Mouse (Mus musculus) monocyte, adult 5-6 weeks (primary cell): Measurements from ENCODE around the gene Cbfa2t3. TPM values are rescaled to one million over a fixed set of nuclear protein-coding genes. Genes with fewer than 3 reads are reported as not detected.

Experiments
- ATAC-seq: fragments of 153-309, 156-312 bp; replicated peaks from 2 replicates; pipeline ENCODE4 v1.8.0; 2017; ENCODE audit warnings: mild to moderate bottlenecking; ENCODE audit not compliant: low TSS enrichment, insufficient number of reproducible peaks, severe bottlenecking, poor library complexity, low FRiP score
- total RNA-seq: library from RNA; stranded (forward); fragments of 200-1000, 200-491, 200-594 nt; gene quantifications from 3 replicates; pipeline ENCODE4 v1.2.3, GENCODE M21; 2017

The Cbfa2t3 gene
- total RNA-seq, 1 experiment from 2014 or later = 21.2 TPM

DNA sequence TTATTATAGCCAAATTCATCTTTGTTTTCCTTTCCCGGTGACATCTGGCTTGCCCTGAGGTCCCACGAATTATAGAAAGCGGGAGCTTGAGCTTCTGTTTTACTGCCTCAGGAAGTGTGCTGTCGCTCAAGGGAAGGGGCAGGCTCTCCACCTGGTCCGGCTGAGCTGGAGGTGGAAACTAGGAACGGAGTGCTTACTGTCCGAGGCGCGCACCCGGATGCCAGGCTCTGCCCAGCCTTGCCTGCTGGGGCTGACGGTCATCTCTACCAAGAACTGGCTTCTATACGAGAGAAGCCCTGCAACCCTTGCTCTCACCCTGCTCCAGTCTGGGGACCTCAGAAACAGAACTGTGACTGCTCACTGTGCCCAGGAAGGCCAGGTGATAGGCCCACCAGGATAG, 24.9 kb downstream of the Cbfa2t3 start:
- no peak for ATAC-seq

GRCm38 (mm10) chr8:122671894-122672293, 27.0 kb downstream of the Cbfa2t3 start:
- ATAC-seq = no peak

DNA sequence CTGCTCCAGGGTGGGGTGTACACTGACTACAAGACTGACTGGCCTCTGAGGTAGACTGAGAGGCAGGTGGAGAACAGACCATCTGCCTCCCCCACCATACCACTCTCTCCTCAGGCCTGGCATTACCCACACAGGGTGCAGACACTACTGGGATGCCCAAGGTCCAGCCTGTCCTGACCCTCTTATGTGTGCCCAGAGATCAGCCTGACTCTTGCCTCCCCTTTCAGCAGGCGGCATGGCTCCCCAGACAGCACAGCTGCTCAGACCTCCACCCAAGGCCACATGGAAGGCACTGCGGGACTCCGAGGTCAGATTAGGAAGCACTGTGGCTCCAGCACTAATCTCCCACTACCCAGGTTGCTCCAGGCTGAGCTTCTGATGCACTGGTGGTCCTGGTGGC, 28.2 kb downstream of the Cbfa2t3 start:
- no peak for ATAC-seq

- no peak for ATAC-seq
Observed at GRCm38 (mm10) chr8:122670001-122670400, 28.9 kb downstream of the Cbfa2t3 start.

DNA sequence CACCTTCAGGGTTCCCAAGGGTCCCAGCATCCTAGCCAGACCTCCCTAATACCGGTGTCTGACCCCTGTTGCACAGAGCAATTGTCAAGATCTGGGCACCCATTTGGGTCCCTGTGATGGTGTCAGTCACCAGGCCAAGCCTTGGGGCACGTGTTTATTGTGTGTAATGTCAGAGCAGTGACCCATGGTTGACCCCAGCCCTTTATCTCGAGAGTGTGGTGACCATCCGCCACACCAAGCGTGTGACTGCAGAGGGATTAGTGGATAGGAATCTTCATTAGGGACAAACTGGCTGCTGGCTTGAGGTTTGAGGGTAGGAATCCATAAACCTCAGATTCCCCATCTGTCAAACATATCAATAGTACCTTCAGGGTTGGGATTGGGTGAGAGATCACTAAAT, 29.5 kb downstream of the Cbfa2t3 start:
- ATAC-seq = no peak

GRCm38 (mm10) chr8:122667854-122668253, 31.1 kb downstream of the Cbfa2t3 start:
- no peak for ATAC-seq

DNA sequence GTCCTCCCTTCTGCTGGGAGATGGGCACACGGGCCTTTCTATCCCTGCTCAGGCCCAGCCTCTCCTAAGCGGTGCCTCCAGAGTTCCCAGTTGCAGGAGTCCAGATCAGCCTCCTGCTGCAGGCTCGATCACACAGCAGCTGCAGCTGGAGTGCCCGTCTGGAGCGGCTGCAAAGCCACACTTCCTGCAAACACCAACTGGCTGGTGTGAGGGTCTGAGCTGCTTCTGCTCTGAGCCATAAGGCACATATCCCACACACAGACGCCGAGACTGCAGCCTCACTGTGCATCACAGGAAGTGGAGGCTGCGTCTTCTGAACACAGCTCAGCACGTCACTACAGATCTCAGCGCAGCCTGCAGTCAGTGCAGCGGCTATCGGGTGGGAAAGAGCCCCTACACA, 32.1 kb downstream of the Cbfa2t3 start:
- 0 out of 2 replicates have a peak, but pooled peaks have one; percentile 41 for ATAC-seq

DNA sequence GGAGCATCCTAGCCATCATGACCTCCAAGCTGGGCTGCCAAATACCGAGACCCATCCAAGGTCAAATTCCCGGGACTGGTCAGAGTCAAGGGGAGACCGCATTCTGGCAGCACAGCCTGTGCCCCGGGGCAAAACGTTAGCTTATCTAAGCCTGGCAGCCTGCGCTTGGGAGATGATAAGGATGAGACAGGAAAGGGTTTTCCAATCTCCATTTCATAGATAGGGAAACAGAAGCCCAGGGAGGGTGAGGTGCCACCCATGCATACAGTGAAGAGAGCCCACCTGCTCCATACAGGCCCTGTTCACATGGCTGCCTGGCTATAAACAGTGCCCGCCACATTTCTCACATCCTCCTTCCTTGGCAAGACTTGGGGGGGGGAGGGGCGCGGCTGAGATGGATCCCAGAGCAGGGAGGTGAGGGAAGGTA, 32.6 kb downstream of the Cbfa2t3 start:
- no peak for ATAC-seq

DNA sequence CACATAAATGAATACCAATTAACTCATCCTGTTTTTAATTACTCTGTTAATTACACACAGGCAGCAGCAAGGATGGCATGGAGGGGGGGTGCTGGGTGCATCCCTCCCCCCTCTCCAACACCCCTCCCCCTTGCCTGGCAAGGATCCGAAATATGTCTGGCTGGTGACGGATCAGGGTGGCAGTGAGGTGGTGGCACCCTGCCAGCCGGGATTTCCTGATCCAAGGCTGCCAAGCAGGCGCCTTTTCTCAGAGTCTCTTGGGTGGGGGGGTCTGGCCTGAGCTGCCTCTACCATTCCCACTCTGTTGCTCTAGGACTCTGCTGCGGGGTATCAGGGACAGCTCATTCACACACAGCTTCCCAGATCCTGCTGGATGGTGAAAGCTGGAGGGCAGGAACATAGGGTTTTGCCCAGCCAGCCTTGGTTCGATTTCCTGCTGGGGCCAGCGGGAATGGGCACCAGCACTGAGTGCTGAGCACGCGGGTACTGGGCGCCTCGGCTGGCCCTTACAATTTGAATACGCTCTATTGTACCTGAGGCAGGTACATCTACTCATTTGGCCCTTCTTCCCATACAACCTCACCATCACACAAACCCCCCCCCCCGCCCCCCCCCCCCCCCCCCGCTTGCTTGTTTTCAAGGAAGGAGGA, 33.1 kb downstream of the Cbfa2t3 start:
- no peak for ATAC-seq

DNA sequence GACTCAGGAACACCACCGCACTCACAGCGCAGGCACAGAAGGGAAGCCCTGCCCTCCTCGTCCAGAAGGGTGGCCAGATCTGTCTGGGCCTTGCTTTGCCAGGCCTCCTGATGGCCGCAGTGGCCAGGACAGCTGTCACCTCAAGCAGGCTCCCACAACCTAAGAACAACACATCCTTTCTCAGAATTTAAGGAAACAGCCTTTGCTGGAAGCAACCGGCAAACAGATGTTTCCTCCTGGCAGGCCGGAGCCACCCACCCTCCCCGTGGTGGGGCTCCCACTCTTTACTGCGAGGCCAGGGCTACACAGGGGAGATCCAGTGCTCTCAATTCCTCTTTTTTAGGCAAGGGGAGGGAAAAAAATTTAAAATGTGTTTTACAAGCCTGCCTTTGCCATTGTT, 33.7 kb downstream of the Cbfa2t3 start:
- peak; percentile 49 for ATAC-seq

DNA sequence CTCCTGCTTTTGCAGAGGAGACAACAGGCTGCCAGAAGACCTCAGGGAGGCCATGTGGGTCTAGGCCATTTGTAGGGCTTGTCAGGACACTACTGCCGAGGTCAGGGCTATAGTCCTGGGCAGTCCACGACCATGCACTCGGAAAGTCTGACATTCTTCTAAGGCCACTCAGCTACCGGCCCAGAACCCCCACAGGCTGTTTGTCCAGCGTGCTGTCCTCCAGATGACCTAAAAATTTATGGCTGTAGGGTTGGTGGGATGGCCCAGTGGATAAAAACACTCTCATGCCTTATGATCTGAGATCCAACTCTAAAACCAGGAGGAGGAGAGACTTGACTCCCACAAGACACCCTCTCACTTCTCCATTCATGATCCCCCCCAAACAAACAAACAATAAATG, 35.2 kb downstream of the Cbfa2t3 start:
- no peak for ATAC-seq

DNA sequence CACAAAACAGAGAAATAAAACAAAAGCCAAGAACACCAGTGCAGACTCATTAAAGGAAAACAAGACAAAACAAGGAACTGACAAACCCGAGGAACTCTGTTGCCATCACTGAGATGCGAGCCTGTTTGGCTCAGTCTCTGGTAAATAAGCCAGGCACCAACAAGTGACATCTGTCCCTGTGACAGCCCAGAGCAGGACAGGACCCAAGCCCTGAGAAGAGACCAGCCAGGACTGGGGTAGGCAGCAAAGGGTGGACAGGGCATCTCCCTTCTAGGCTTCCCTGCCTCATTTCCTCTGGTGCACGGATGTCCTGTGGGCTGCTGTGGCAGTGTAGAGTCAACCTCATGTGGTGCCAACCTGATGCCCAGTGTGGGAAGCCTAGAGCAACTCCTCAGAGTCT, 35.8 kb downstream of the Cbfa2t3 start:
- no peak for ATAC-seq

- no peak for ATAC-seq
Observed at GRCm38 (mm10) chr8:122661894-122662293, 37.0 kb downstream of the Cbfa2t3 start.

- no peak for ATAC-seq
Observed at GRCm38 (mm10) chr8:122661138-122661537, 37.8 kb downstream of the Cbfa2t3 start.

GRCm38 (mm10) chr8:122660022-122660421, 38.9 kb downstream of the Cbfa2t3 start:
- peak; percentile 37; the same call in 1 of the 2 replicates for ATAC-seq

GRCm38 (mm10) chr8:122658807-122659160, 40.1 kb downstream of the Cbfa2t3 start:
- ATAC-seq = no peak

GRCm38 (mm10) chr8:122658149-122658806, 40.6 kb downstream of the Cbfa2t3 start:
- no peak for ATAC-seq

DNA sequence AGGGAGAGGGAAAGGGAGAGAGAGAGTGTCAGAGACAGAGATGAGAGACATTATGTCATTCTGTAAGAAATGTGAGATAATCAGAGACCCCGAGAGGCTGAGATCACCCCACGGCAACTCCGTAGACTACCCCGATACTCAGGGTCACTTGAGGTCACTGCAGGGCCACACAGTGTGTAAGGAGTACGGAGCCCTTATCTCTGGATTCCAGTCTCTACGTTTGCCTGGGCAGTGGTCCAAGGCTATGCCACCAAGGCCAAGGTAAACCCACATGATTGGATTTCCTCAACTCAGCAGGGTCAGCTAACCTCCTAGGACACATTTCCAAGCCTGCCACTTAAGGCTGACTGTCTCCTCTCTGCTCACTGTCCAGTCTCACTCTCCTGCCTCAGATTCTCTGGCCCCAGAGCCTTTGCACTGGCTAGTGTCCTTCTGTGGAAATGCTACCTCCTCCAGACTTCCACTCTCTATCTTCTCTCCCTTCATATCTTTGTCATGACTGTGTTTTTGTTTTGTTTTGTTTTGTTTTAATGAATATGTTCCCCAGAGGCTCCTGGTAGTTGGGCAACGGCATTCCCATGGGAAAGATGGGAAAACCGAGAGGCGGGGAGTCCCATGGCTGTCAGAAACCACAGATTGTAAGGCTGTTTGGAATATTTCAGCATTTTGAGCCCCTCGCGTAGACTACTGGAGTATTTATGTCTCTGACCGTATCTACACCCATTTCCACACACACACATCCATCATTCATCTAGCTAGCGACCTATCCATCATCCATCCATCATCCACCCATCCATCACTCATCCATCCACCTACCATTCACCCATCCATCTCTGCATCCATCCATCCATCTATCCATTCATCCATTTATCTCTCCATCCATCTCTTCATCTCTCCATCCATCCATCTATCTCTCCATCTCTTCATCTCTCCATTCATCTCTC, 42.6 kb downstream of the Cbfa2t3 start:
- ATAC-seq = no peak

DNA sequence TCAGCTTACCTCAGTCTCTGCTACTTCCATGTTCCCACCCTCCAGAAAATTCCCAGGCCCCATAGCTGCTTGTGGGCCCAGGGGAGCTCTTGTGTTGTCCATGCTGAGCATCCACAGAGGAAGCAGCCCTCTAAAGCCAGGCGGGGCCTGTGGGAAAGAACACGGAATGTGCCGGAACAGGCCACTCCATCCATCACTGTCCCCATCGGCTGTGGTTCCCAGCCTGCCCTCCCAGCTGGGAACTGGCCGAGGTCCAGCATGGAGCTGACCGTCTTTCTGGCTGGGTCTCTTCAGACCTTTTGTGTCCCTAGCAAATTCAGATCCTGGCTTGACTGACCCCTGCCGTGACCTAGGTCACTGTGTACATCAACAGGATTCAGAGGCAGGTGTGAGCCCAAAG, 44.1 kb downstream of the Cbfa2t3 start:
- no peak for ATAC-seq
